In genomic region chr11:20240331-20240730, GRCm38 (mm10) we compare ENCODE assay signal across 21 mouse cellular contexts. TPM values are rescaled to one million over a fixed set of nuclear protein-coding genes. Genes with fewer than 3 reads are reported as not detected.
DNase-seq lines count a peak whose midpoint lies in the region; ATAC-seq and TF ChIP-seq lines count a peak whose summit lies in the region.
"Had no signal": no experiment of that assay in that cellular context is flagged by ENCODE, and none has a peak within 500 bp of the region (broad histone marks: within the 10 kb centered on the region; RNA-seq: fewer than 3 reads in every experiment).

No protein-coding gene starts in this region.

- intact Hi-C loops in heart, postnatal 14 days (cut with DNase I): no loop called here

- peaks cover 16% of the 10 kb centered on the region for H3K4me1 ChIP-seq in hindbrain, embryonic 13.5 days (replicated peaks)
- no peaks in the 10 kb centered on the region; the same call in 1 of the 2 replicates for H3K4me1 ChIP-seq in hindbrain, embryonic 14.5 days (replicated peaks; ENCODE audit: control insufficient read depth, insufficient read depth, low read length)
- no peaks in the 10 kb centered on the region for H3K4me1 ChIP-seq in cerebellum, adult 2 months (ENCODE audit: control insufficient read depth, insufficient read depth, low read length)

- H3K36me3 ChIP-seq in hindbrain, embryonic 13.5 days: peaks cover 71% of the 10 kb centered on the region
- H3K36me3 ChIP-seq in hindbrain, embryonic 14.5 days (replicated peaks; ENCODE audit: control insufficient read depth, insufficient read depth): peaks cover 72% of the 10 kb centered on the region

- ATAC-seq in hindbrain, embryonic 13.5 days (ENCODE audit: low FRiP score): no peak
- ATAC-seq in hindbrain, embryonic 14.5 days (ENCODE audit: low FRiP score): no peak
- 0 out of 2 replicates have a peak, but pooled peaks have one; percentile 51 for ATAC-seq in megakaryocyte, adult 5-6 weeks (ENCODE audit: poor library complexity, severe bottlenecking)
- ATAC-seq in monocyte, adult 5-6 weeks (replicated peaks; ENCODE audit: insufficient number of reproducible peaks, low FRiP score, low TSS enrichment, poor library complexity, severe bottlenecking): no peak
- ATAC-seq: forebrain, embryonic 16.5 days; intestine, embryonic 15.5 days had no signal

- no peak overlapping the region for H3K4me2 ChIP-seq in hindbrain, embryonic 13.5 days
- H3K4me2 ChIP-seq in hindbrain, embryonic 14.5 days (replicated peaks): no peak overlapping the region
- H3K4me2 ChIP-seq: embryonic facial prominence, embryonic 12.5 days; heart, embryonic 15.5 days; hindbrain, embryonic 12.5 days; intestine, embryonic 15.5 days had no signal

- H3K9ac ChIP-seq in hindbrain, embryonic 13.5 days: no peak overlapping the region
- H3K9ac ChIP-seq in hindbrain, embryonic 14.5 days: no peak overlapping the region
- H3K9ac ChIP-seq: embryonic facial prominence, embryonic 12.5 days; heart, embryonic 15.5 days; hindbrain, embryonic 12.5 days; intestine, embryonic 15.5 days had no signal

- H3K27ac ChIP-seq in hindbrain, embryonic 13.5 days: 0 out of 2 replicates have a peak overlapping the region, but pooled peaks have one; percentile 12
- no peak overlapping the region for H3K27ac ChIP-seq in hindbrain, embryonic 14.5 days
- no peak overlapping the region for H3K27ac ChIP-seq in cerebellum, adult 2 months (ENCODE audit: insufficient read depth, low read length)
- H3K27ac ChIP-seq: embryonic facial prominence, embryonic 12.5 days; hindbrain, embryonic 12.5 days; intestine, embryonic 15.5 days had no signal

- no peak for TF ChIP-seq CTCF in cerebellum, adult 2 months (IDR thresholded peaks at IDR 0.05; ENCODE audit: borderline replicate concordance, insufficient read depth, low read depth, low read length)

- TF ChIP-seq POLR2A in cerebellum, adult 2 months (IDR thresholded peaks at IDR 0.05; ENCODE audit: borderline replicate concordance, insufficient read depth, low read length): no peak

- no peak overlapping the region for H3K4me3 ChIP-seq in hindbrain, embryonic 13.5 days
- H3K4me3 ChIP-seq in hindbrain, embryonic 14.5 days (replicated peaks; ENCODE audit: low read length): no peak overlapping the region
- H3K4me3 ChIP-seq in cerebellum, adult 2 months (replicated peaks; ENCODE audit: insufficient read depth, low read depth, low read length): no peak overlapping the region
- H3K4me3 ChIP-seq: embryonic facial prominence, embryonic 12.5 days; heart, embryonic 15.5 days; hindbrain, embryonic 12.5 days; intestine, embryonic 15.5 days had no signal

- H3K27me3 ChIP-seq in hindbrain, embryonic 13.5 days: no peaks in the 10 kb centered on the region
- H3K27me3 ChIP-seq in hindbrain, embryonic 14.5 days (ENCODE audit: control insufficient read depth, insufficient read depth, low read length): no peaks in the 10 kb centered on the region
- no peaks in the 10 kb centered on the region for H3K27me3 ChIP-seq in cerebellum, adult 2 months (ENCODE audit: control insufficient read depth, insufficient read depth, low read length)
- H3K27me3 ChIP-seq: embryonic facial prominence, embryonic 12.5 days; heart, embryonic 15.5 days; hindbrain, embryonic 12.5 days; intestine, embryonic 15.5 days had no signal

- 83% methylated on average over 5 of the region's 5 CpGs for WGBS in hindbrain, embryonic 13.5 days
- 88% methylated on average over 5 of the region's 5 CpGs for WGBS in hindbrain, embryonic 14.5 days
- 73% methylated on average over 5 of the region's 5 CpGs for WGBS in cerebellum, adult 2 months

- peak; percentile 87 for DNase-seq in heart, adult 11 months
- DNase-seq in heart, postnatal 14 days: no peak
- no peak for DNase-seq in hindbrain, embryonic 14.5 days (ENCODE audit: low spot score)
- no peak for DNase-seq in cerebellum, adult 2 months
- DNase-seq: adrenal gland, adult 8-10 months; adrenal gland, postnatal 36 days; cerebellum, adult 11 months; cerebellum, adult 9-10 months; cerebellum, postnatal 25 days; gastrocnemius, postnatal 25 days; heart, postnatal 4 days; kidney, adult 18-20 months had no signal

- no peaks in the 10 kb centered on the region for H3K9me3 ChIP-seq in hindbrain, embryonic 13.5 days
- H3K9me3 ChIP-seq in hindbrain, embryonic 14.5 days (ENCODE audit: control insufficient read depth, low read length): no peaks in the 10 kb centered on the region
- H3K9me3 ChIP-seq: embryonic facial prominence, embryonic 12.5 days; G1E; heart, embryonic 15.5 days; hindbrain, embryonic 12.5 days; intestine, embryonic 15.5 days had no signal

RNA-seq across cellular contexts. Expression of gene Cep68, which starts 8.9 kb away (rescaled TPM):
- total RNA-seq in heart, postnatal 14 days (2021): 10 to 100 TPM; 42.1 to 48.1 TPM
- 25.8 and 26.2 TPM in 2 replicates for polyA plus RNA-seq in hindbrain, embryonic 13.5 days (2015; fragmentation: Nextera tagmentation; extraction: Ambion mirVana)
- polyA plus RNA-seq in hindbrain, embryonic 14.5 days (2014; fragmentation: Nextera tagmentation; extraction: Ambion mirVana): 28.7 and 29.6 TPM in 2 replicates
- 5.8 and 8.3 TPM in 2 replicates for total RNA-seq in megakaryocyte, adult 5-6 weeks (2015)
- 7.4 and 7.6 TPM in 2 replicates for total RNA-seq in megakaryocyte, adult 5-6 weeks (2017)
- 6.1 to 12.7 TPM (median 7.7 TPM) in 3 replicates for total RNA-seq in monocyte, adult 5-6 weeks (2017)
- 12.6 and 12.9 TPM in 2 replicates for polyA plus RNA-seq in cerebellum, adult 2 months (2012; rRNA removed)

RNA-seq across cellular contexts. Expression of gene Rab1a, which starts 39.1 kb away (rescaled TPM):
- total RNA-seq in heart, postnatal 14 days (2021): 100 to 1,000 TPM; 134 to 141 TPM
- 307 and 313 TPM in 2 replicates for polyA plus RNA-seq in hindbrain, embryonic 13.5 days (2015; fragmentation: Nextera tagmentation; extraction: Ambion mirVana)
- polyA plus RNA-seq in hindbrain, embryonic 14.5 days (2014; fragmentation: Nextera tagmentation; extraction: Ambion mirVana): 284 and 292 TPM in 2 replicates
- total RNA-seq in megakaryocyte, adult 5-6 weeks (2015): 180 and 218 TPM in 2 replicates
- 91.3 and 119 TPM in 2 replicates for total RNA-seq in megakaryocyte, adult 5-6 weeks (2017)
- 128 to 153 TPM (median 143 TPM) in 3 replicates for total RNA-seq in monocyte, adult 5-6 weeks (2017)
- 191 and 197 TPM in 2 replicates for polyA plus RNA-seq in cerebellum, adult 2 months (2012; rRNA removed)
